Mouse (Mus musculus) embryo, embryonic 11 days (tissue): ENCODE measurements around the gene Ddx39b.
"Not testable (repeated sequence)": the region's sequence is repeated elsewhere in the genome, so short reads cannot be mapped to it uniquely, and the experiment has no call there.

Experiments
- DNase-seq: peaks from one replicate; pipeline ENCODE4 v3.0.0-alpha.2; 2015

Ddx39b gene

GRCm38 (mm10) chr17:35220156-35220952 is 21.2 kb upstream of the Ddx39b start, which contains the start of gene Gm16181:
Gene Gm16181, plus strand, starts transcription at chr17:35220834.
- no peak for DNase-seq

GRCm38 (mm10) chr17:35222299-35222698 is 19.2 kb upstream of the Ddx39b start:
- no peak for DNase-seq

DNA sequence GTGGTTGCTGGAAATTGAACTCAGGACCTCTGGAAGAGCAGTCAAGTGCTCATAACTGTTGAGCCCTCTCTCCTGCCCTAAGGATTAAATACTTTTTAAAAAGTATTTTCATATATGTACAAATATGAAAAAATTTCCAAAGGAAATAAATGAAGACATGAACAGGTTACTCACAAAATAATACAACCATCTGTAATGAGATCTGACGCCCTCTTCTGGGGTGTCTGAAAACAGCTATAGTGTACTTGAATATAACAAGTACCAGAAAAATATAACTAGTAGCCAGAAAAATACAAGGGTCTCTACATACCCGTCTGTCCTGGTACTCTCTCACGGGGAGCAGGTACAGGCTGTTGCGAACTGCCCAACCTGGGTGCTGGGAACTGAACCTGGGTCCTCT is 16.9 kb upstream of the Ddx39b start:
- DNase-seq = no peak

GRCm38 (mm10) chr17:35225456-35225855 is 16.1 kb upstream of the Ddx39b start:
- DNase-seq = no peak

- no peak for DNase-seq
Observed at GRCm38 (mm10) chr17:35226561-35227046, 14.9 kb upstream of the Ddx39b start.

DNA sequence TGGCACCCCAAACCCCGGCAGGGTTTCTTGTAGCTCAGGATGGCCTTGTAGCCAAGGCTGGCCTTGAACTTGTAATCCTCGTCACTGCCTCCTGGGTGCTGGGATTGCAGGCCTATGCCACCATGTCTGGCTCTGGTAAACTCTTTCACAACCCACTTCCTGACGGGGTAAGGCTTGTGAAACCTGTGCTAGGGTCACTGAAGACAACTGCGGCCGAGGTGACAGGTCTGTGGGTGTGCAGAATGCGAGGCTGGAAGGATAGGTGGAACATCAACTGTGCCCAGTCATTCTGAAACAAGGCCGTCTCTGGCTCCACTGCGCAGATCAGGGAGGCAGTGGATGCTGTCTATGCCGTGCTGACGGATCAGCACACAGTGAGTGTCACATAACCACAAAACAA is 10.5 kb upstream of the Ddx39b start:
- no peak for DNase-seq

DNA sequence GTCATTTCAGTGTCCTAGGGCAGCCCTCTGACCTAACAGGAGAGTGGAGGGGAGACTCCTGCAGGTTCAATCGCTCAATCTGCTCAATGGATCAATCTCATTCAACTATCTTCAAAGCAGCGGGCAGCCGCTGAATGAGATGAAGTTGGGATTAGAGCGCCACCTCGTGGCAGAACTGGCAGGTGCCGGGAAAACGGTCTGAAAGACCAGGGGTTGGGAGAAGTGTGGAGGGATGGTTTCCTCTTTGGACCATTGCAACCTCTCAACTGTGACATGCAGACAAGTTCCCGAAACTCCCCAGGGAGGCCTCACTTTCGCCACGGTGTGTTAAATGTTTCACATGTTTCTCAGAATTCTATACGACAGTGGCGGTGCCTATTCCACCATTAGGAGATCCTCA is 9.5 kb upstream of the Ddx39b start:
- DNase-seq = peak; percentile 90

DNA sequence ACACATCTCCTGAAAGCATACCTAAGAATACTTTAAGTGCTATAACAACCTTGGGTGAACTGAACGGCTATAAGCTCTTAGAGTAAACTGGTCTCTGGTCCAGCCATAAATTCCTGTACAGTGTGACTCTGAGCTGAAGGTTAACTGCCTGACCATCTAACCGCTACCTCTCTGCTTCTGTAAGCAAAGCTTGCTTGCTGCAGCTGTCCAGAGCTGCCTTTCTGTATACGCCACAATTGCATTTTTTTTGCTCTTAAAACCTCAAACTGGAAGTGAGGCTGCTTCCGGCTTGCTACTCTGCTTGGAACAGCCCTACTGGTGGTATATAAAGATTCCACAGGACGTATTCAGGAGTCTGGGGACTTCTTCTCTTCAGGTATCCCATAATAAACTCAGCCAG is 8.9 kb upstream of the Ddx39b start:
- no peak for DNase-seq

- DNase-seq = no peak
Observed at GRCm38 (mm10) chr17:35233114-35233980, 8.2 kb upstream of the Ddx39b start, which contains the start of gene Atp6v1g2. Gene Atp6v1g2, plus strand, starts transcription at chr17:35233660.

DNA sequence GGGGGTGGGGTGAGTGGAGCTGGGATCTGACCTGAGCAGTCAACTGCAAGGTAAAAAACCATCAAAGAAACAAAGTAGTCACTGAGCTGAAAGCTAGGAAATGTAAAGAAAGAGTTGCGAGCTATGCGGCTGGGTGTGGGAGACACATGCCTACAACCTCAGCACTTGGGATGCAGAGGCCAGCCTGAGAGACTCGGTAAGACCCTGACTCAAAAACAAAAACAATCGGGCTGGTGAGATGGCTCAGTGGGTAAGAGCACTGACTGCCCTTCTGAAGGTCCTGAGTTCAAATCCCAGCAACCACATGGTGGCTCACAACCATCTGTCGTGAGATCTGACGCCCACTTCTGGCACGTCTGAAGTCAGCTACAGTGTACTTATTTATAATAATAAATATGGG is 7.5 kb upstream of the Ddx39b start:
- not testable (repeated sequence) for DNase-seq

DNA sequence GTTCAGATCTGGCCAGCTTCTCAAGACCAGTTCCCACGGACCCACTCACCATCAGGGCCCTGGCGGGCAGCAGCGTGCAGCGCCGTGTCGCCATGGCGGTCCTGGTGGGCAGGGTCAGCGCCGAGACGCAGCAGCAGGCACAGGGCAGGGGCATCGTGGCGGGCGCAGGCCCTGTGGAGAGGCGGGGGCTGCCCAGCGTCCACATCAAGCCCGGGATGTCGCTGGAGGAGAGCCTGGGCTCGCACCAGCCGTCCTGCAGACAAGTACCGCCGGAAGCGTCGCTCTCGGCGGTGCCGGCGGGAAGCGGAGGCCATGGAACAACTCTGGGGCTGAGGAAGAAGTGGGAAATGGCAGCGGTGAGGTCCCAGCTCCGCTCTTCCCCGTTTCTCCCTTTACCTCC is 6.6 kb upstream of the Ddx39b start:
- DNase-seq = peak; percentile 71

DNA sequence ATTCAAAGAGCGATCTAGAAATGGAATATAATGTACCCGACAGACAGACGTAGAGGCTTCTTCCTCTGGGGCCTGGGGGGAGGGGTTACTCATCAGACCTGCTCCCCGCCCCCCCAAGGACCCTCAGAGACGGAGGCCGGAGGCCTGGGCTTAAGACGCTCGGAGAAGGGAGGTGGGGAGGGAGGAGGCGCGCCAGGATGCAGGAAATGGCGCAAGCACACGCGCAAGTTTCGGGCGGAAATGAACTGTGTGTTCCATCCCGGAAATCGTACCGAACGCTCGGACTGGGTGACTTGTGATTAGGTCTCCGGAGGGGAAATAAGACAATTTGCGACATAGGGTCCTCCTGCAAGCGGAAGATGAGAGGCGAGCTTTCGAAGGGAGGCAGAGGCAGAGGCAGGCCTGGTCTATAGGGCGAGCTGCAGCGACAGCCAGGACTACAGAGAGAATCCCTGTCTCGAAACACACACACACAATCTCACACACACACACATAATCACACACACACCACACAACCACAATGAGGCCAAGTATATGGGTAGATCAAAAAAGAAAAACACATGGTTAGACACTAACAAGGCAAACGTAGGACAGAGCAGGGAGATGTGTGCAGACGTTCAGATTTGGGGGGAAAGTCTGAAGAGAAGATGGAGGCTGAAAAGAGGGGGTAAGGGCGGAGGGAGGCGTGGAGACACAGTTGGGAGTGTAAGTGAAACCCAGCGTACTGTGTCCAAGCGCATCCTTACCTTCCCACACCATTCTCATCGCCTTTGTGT is 5.7 kb upstream of the Ddx39b start, which contains the start of gene Nfkbil1:
Gene Nfkbil1 (minus strand): TSS at position 179 of the 776 bp plus-strand sequence.
- peak; percentile 98 for DNase-seq

- DNase-seq = peak; percentile 90
Observed at GRCm38 (mm10) chr17:35236390-35236746, 5.2 kb upstream of the Ddx39b start.

DNA sequence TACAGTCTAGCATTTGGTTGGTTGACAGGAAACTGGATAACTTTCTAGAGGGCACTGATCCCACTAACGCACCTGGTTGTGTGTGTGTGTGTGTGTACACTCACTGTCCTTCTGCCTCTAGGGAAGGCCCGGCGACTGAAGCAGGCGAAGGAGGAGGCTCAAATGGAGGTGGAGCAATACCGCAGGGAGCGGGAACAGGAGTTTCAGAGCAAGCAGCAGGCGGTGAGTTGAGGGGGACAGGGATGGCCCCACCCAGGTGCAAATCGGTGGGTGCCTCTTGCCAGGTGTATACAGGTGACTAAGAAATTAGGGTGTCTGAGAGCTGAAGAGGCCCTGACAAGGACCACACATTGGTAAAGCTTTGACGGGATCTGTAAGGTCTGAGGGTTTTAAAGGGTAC is 4.5 kb upstream of the Ddx39b start:
- DNase-seq = no peak

- DNase-seq = no peak
Observed at GRCm38 (mm10) chr17:35237504-35237903, 4.0 kb upstream of the Ddx39b start.

GRCm38 (mm10) chr17:35239700-35240099 is 1.8 kb upstream of the Ddx39b start:
- no peak for DNase-seq

- no peak for DNase-seq
Observed at GRCm38 (mm10) chr17:35240384-35241304, 902 bp upstream of the Ddx39b start.

- peak; percentile 79 for DNase-seq
Observed at GRCm38 (mm10) chr17:35242015-35242941, 732 bp downstream of the Ddx39b start.

DNA sequence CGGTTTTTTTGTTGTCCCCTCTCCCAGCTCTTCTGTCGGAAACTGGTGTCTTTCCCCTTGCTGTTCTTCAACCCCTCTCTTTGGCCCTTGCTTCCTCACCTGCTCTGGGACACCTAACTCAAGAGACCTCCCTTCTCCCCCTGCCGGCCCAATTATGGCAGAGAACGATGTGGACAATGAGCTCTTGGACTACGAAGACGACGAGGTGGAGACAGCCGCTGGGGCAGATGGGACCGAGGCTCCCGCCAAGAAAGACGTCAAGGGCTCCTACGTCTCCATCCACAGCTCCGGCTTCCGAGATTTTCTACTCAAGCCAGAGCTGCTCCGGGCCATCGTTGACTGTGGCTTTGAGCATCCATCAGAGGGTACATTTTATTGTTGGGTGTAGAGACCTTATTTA is 1.5 kb downstream of the Ddx39b start:
- peak; percentile 55 for DNase-seq

DNA sequence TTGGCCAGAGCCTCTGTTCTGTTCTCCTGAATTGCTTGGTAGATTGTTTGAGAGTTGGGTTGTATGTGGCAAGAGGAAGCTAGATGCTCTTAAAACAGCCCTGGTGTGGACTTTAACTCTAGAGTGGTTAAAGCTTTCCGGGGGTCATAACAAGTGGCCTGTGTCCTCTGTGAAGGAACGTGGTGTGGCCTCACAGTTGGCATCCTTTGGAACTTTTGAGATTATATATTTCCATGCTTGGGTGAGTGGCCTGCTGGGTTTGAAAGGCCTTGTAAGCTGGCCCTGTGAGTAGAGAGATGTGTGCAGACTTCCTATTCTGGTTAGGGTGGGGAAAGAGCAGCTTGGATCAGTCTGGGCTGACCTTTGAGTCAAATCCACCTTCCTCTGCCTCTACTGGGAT is 3.5 kb downstream of the Ddx39b start:
- no peak for DNase-seq
